Mouse (Mus musculus): Measurements from ENCODE around the gene Klkb1.

- no peak for TF ChIP-seq CTCF (IDR thresholded peaks at IDR 0.05; ENCODE audit: borderline replicate concordance, insufficient read depth, low read length)
- TF ChIP-seq POLR2A (IDR thresholded peaks at IDR 0.05; ENCODE audit: low read depth, low read length), result no peak
Measured at GRCm38 (mm10) chr8:45258421-45258820, 36.2 kb downstream of the Klkb1 start.
